Comparison of ENCODE assay signal across 8 mouse cellular contexts in genomic region chr11:77442186-77443170, GRCm38 (mm10). TPM values are rescaled to one million over a fixed set of nuclear protein-coding genes. Genes with fewer than 3 reads are reported as not detected.
DNase-seq lines count a peak whose midpoint lies in the region; ATAC-seq lines count a peak whose summit lies in the region.

No protein-coding gene starts in this region.

- H3K27me3 ChIP-seq in heart, embryonic 14.5 days (ENCODE audit: control insufficient read depth, insufficient read depth, low read length) = no peaks in the 10 kb centered on the region
- no peaks in the 10 kb centered on the region for H3K27me3 ChIP-seq in lung, embryonic 15.5 days
- H3K27me3 ChIP-seq in forebrain, embryonic 11.5 days (ENCODE audit: control insufficient read depth, insufficient read depth, low read length) = no peaks in the 10 kb centered on the region

- H3K4me3 ChIP-seq in heart, embryonic 14.5 days (ENCODE audit: control insufficient read depth in 1 of 2, insufficient read depth in 1 of 2, low read depth in 1 of 2, low read length in 2 of 2) = no peak overlapping the region
- no peak overlapping the region for H3K4me3 ChIP-seq in lung, embryonic 15.5 days
- no peak overlapping the region for H3K4me3 ChIP-seq in forebrain, embryonic 11.5 days (ENCODE audit: low read depth, low read length)

- peak; percentile 56 for DNase-seq in adrenal gland, postnatal 10 days
- DNase-seq in adrenal gland, postnatal 25 days = no peak
- peak; percentile 92 for DNase-seq in adipocyte (ENCODE audit: low spot score)
- DNase-seq in cerebellum, adult 9-11 months = no peak
- no peak for DNase-seq in layer of hippocampus, adult 8-10 months (ENCODE audit: low spot score in 2 of 2)
- DNase-seq in forebrain, embryonic 11.5 days (ENCODE audit: low spot score) = no peak

- no peak overlapping the region for H3K4me2 ChIP-seq in heart, embryonic 14.5 days (ENCODE audit: low read length)
- 0 out of 2 replicates have a peak overlapping the region, but pooled peaks have one; percentile 9 for H3K4me2 ChIP-seq in lung, embryonic 15.5 days
- H3K4me2 ChIP-seq in forebrain, embryonic 11.5 days (ENCODE audit: low read depth, low read length, severe bottlenecking) = no peak overlapping the region

- 69% methylated on average over 7 of the region's 7 CpGs for WGBS in heart, embryonic 14.5 days
- WGBS in lung, embryonic 15.5 days = 45% methylated on average over 7 of the region's 7 CpGs
- WGBS in forebrain, embryonic 11.5 days = 87% methylated on average over 7 of the region's 7 CpGs

- no peak for ATAC-seq in heart, embryonic 14.5 days (ENCODE audit: insufficient number of reproducible peaks, insufficient read depth, low FRiP score, low read depth)
- peak; percentile 62 for ATAC-seq in lung, embryonic 15.5 days (ENCODE audit: borderline replicate concordance, extremely low read depth, low FRiP score, low TSS enrichment)
- ATAC-seq in forebrain, embryonic 11.5 days (replicated peaks; ENCODE audit: low FRiP score) = no peak

- H3K4me1 ChIP-seq in heart, embryonic 14.5 days (ENCODE audit: control insufficient read depth in 2 of 2, insufficient read depth in 2 of 2, low read length in 2 of 2) = peaks cover 0 to 34% of the 10 kb centered on the region in 2 experiments
- peaks cover 31% of the 10 kb centered on the region for H3K4me1 ChIP-seq in lung, embryonic 15.5 days
- no peaks in the 10 kb centered on the region for H3K4me1 ChIP-seq in forebrain, embryonic 11.5 days (replicated peaks; ENCODE audit: control insufficient read depth, insufficient read depth, low read length)

- H3K36me3 ChIP-seq in heart, embryonic 14.5 days (ENCODE audit: control insufficient read depth, insufficient read depth, low read length) = peaks cover 85% of the 10 kb centered on the region
- no peaks in the 10 kb centered on the region for H3K36me3 ChIP-seq in lung, embryonic 15.5 days
- no peaks in the 10 kb centered on the region; the same call in 1 of the 2 replicates for H3K36me3 ChIP-seq in forebrain, embryonic 11.5 days (ENCODE audit: control insufficient read depth, insufficient read depth, low read length)

- H3K9ac ChIP-seq in heart, embryonic 14.5 days (ENCODE audit: low read length) = no peak overlapping the region
- H3K9ac ChIP-seq in lung, embryonic 15.5 days = no peak overlapping the region
- H3K9ac ChIP-seq in forebrain, embryonic 11.5 days (ENCODE audit: low read length) = no peak overlapping the region

- no peaks in the 10 kb centered on the region for H3K9me3 ChIP-seq in heart, embryonic 14.5 days (ENCODE audit: control insufficient read depth, low read length)
- no peaks in the 10 kb centered on the region for H3K9me3 ChIP-seq in lung, embryonic 15.5 days
- H3K9me3 ChIP-seq in forebrain, embryonic 11.5 days (ENCODE audit: control insufficient read depth, low read length) = no peaks in the 10 kb centered on the region

- peak overlapping the region; percentile 8 to 49; a peak in 2 of 4 replicates for H3K27ac ChIP-seq in heart, embryonic 14.5 days (replicated peaks in 1 of 2; ENCODE audit: control insufficient read depth in 1 of 2, insufficient read depth in 1 of 2, low read depth in 2 of 2, low read length in 2 of 2)
- H3K27ac ChIP-seq in lung, embryonic 15.5 days = peak overlapping the region; percentile 82
- H3K27ac ChIP-seq in forebrain, embryonic 11.5 days (ENCODE audit: low read depth, low read length) = no peak overlapping the region

RNA-seq across cellular contexts. Expression of gene Coro6, which starts 19.7 kb away (rescaled TPM):
- total RNA-seq in adrenal gland, postnatal 10 days (2021) = 10 to 100 TPM in 1 of 2 experiments, 1 to 10 TPM in 1; 5.4 to 24.8 TPM
- total RNA-seq in adrenal gland, postnatal 25 days (2021) = 1.3 and 2.2 TPM in 2 replicates
- 55.5 and 59.6 TPM in 2 replicates for polyA plus RNA-seq in heart, embryonic 14.5 days (2014; fragmentation: Nextera tagmentation; extraction: Ambion mirVana)
- 0.78 and 0.97 TPM in 2 replicates for polyA plus RNA-seq in lung, embryonic 15.5 days (2015; fragmentation: Nextera tagmentation; extraction: Ambion mirVana)
- total RNA-seq in layer of hippocampus, adult 8-10 months (2022) = 10 to 100 TPM; 24.5 to 34.0 (median 28.6) TPM
- polyA plus RNA-seq in forebrain, embryonic 11.5 days (2014; fragmentation: Nextera tagmentation; extraction: Ambion mirVana) = 0.08 and 0.40 TPM in 2 replicates

RNA-seq across cellular contexts. Expression of gene Ankrd13b, which starts 47.0 kb away (rescaled TPM):
- total RNA-seq in adrenal gland, postnatal 10 days (2021) = 10 to 100 TPM in 1 of 2 experiments, 1 to 10 TPM in 1; 8.3 to 13.4 TPM
- 7.7 and 8.7 TPM in 2 replicates for total RNA-seq in adrenal gland, postnatal 25 days (2021)
- polyA plus RNA-seq in heart, embryonic 14.5 days (2014; fragmentation: Nextera tagmentation; extraction: Ambion mirVana) = 5.1 and 5.2 TPM in 2 replicates
- polyA plus RNA-seq in lung, embryonic 15.5 days (2015; fragmentation: Nextera tagmentation; extraction: Ambion mirVana) = 6.5 and 7.1 TPM in 2 replicates
- 10 to 100 TPM; 71.2 to 78.4 (median 73.7) TPM for total RNA-seq in layer of hippocampus, adult 8-10 months (2022)
- polyA plus RNA-seq in forebrain, embryonic 11.5 days (2014; fragmentation: Nextera tagmentation; extraction: Ambion mirVana) = 19.0 and 22.0 TPM in 2 replicates

RNA-seq across cellular contexts. Expression of gene Git1, which starts 50.9 kb away (rescaled TPM):
- 10 to 100 TPM; 49.7 to 57.8 TPM for total RNA-seq in adrenal gland, postnatal 10 days (2021)
- total RNA-seq in adrenal gland, postnatal 25 days (2021) = 53.8 and 55.9 TPM in 2 replicates
- polyA plus RNA-seq in heart, embryonic 14.5 days (2014; fragmentation: Nextera tagmentation; extraction: Ambion mirVana) = 13.6 and 15.2 TPM in 2 replicates
- 9.5 and 9.8 TPM in 2 replicates for polyA plus RNA-seq in lung, embryonic 15.5 days (2015; fragmentation: Nextera tagmentation; extraction: Ambion mirVana)
- 100 to 1,000 TPM; 266 to 292 (median 282) TPM for total RNA-seq in layer of hippocampus, adult 8-10 months (2022)
- polyA plus RNA-seq in forebrain, embryonic 11.5 days (2014; fragmentation: Nextera tagmentation; extraction: Ambion mirVana) = 19.2 and 21.2 TPM in 2 replicates

Comparison
In these comparisons a context has a peak if more than half of its experiments do, and no peak if none do; other contexts are left out.
1. DNase-seq: peak in adrenal gland, postnatal 10 days (single experiment) and adipocyte (single experiment); none in adrenal gland, postnatal 25 days (single experiment), cerebellum, adult 9-11 months (single experiment), layer of hippocampus, adult 8-10 months (0 of 2) and forebrain, embryonic 11.5 days (single experiment).